Mouse (Mus musculus): ENCODE measurements around the gene Foxs1. TPM values are rescaled to one million over a fixed set of nuclear protein-coding genes. Genes with fewer than 3 reads are reported as not detected.
A peak's percentile ranks its signal among the peaks of the same experiment; 100 is the strongest.

Foxs1 gene
- polyA plus RNA-seq, 1 experiment from 2014 or later, result 2.1 TPM

DNA sequence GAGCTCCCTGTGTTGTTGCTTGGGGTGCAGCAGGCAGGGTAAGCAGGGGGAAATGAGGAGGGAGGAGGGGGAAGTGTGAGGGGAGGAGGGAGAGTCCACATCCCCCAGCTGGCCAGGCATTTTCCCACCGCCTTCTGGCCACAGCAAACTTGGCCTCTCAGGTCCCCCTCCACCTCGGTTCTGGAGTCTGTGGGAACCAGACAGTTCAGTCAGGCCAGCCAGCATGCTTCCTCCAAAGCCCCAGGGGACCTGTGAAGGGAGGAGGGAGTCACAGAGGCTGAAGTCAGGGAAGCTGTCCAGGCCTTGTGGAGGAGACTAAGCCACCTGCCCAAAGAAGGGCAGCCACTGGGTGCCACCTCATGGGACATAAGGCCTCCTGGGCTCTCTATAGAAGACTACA is 2.7 kb downstream of the Foxs1 start:
- Histone ChIP-seq H3K9me3 (ENCODE audit: control insufficient read depth) (no peaks in the 10 kb centered on the region), H3K27ac (ENCODE audit: low read depth, low read length) (peak overlapping the region; percentile 4; the same call in 1 of the 2 replicates), H3K27me3 (replicated peaks; ENCODE audit: control insufficient read depth, insufficient read depth, low read length) (no peaks in the 10 kb centered on the region), H3K4me3 (ENCODE audit: low read depth, low read length) (no peak overlapping the region), H3K4me1 (replicated peaks; ENCODE audit: control insufficient read depth, insufficient read depth, low read length) (no peaks in the 10 kb centered on the region), H3K4me2 (replicated peaks; ENCODE audit: low read depth) (no peak overlapping the region), H3K36me3 (ENCODE audit: control insufficient read depth, insufficient read depth) (no peaks in the 10 kb centered on the region), H3K9ac (ENCODE audit: low read depth, low read length) (no peak overlapping the region)
- no peak for TF ChIP-seq CTCF (IDR thresholded peaks at IDR 0.05; ENCODE audit: low read depth)
- WGBS, result 47% methylated on average over 2 of the region's 2 CpGs
- no peak for ATAC-seq

DNA sequence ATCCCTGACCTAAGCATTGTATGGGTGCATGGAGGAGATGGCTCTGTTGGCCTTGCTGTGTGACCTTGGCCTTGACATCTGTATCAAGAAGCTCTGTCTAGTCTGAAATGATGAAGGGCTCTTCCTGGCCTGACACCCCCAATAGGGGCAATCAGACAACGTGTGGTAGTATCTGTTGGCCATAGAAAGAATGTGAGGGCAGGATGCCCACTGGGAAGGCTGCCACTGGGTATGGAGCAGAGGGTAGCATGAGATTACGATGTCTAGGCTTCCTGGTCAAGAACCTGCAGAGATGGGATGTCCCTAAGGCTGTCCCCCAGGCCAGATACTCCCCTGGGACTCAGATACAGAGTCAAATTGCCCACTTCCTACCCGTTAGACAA is 4.0 kb downstream of the Foxs1 start:
- Histone ChIP-seq H3K9ac (ENCODE audit: low read depth, low read length) (no peak overlapping the region), H3K36me3 (ENCODE audit: control insufficient read depth, insufficient read depth) (no peaks in the 10 kb centered on the region), H3K27me3 (replicated peaks; ENCODE audit: control insufficient read depth, insufficient read depth, low read length) (no peaks in the 10 kb centered on the region), H3K4me2 (replicated peaks; ENCODE audit: low read depth) (no peak overlapping the region), H3K27ac (ENCODE audit: low read depth, low read length) (no peak overlapping the region; the same call in 1 of the 2 replicates), H3K4me3 (ENCODE audit: low read depth, low read length) (no peak overlapping the region), H3K9me3 (ENCODE audit: control insufficient read depth) (no peaks in the 10 kb centered on the region), H3K4me1 (replicated peaks; ENCODE audit: control insufficient read depth, insufficient read depth, low read length) (no peaks in the 10 kb centered on the region)
- WGBS, result 68% methylated on average over 3 of the region's 3 CpGs
- no peak for ATAC-seq
- TF ChIP-seq CTCF (IDR thresholded peaks at IDR 0.05; ENCODE audit: low read depth), result no peak

DNA sequence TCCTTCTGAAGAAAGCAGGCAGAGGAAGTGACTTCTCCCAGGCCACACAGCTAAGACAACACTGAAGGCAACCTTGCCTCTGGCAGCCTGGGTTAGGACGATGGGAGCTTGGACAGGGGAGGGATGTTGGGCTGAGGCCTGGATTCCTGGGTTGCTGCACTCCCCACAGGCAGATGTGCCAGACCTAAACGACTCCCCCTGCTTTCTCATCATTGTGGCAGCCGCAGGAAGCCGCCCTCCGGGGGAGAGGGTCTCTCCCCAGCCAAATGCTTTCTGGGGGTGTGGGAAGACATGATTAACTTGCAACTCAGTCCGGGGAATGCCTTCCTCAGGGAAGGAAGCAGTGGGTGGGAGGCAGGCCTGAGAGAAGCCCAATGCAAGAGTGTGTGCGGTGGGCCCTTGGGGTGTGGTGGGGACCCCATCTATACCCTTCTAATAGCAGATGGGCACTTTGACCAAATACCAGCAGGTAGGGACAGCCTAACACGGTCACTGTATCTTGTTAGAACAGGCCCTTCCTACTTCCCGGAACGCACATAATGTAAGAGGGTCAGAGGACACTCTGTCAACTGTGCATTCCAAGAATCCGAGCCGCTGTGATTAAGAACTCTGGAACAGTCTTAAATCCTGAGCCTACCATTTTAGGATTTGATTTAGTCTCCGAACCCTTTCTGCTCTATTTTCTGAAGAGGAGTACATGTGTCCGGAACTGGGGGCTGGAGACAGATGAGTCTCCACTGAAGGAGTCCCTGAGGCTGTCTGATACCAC is 4.6 kb downstream of the Foxs1 start:
- H3K27me3 ChIP-seq (replicated peaks; ENCODE audit: control insufficient read depth, insufficient read depth, low read length), result no peaks in the 10 kb centered on the region
- H3K4me1 ChIP-seq (replicated peaks; ENCODE audit: control insufficient read depth, insufficient read depth, low read length), result no peaks in the 10 kb centered on the region
- TF ChIP-seq CTCF (IDR thresholded peaks at IDR 0.05; ENCODE audit: low read depth), result no peak
- WGBS, result 56% methylated on average over 14 of the region's 14 CpGs
- no peak overlapping the region for H3K4me3 ChIP-seq (ENCODE audit: low read depth, low read length)
- no peak for ATAC-seq
- H3K4me2 ChIP-seq (replicated peaks; ENCODE audit: low read depth), result no peak overlapping the region
- no peak overlapping the region for H3K9ac ChIP-seq (ENCODE audit: low read depth, low read length)
- no peaks in the 10 kb centered on the region for H3K9me3 ChIP-seq (ENCODE audit: control insufficient read depth)
- H3K36me3 ChIP-seq (ENCODE audit: control insufficient read depth, insufficient read depth), result no peaks in the 10 kb centered on the region
- H3K27ac ChIP-seq (ENCODE audit: low read depth, low read length), result no peak overlapping the region

DNA sequence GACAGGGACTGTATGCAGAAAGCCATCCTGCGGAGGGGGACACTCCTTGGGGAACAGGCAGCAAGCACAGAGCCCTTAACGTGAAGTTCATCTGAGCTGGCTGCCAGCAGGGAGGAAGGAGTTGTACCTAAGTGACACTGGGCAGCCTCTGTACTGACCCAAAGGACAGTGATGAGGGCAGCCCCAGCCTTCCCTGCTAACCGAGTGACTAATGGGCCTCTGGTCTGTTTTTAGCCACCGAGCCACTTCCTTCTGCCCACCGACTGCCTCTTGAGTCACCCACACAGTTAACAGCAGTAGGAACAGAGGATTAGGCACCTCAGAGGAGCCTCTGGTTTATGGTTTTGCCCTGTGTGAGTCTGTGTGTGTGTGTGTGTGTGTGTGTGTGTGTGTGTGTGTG is 5.6 kb downstream of the Foxs1 start:
- H3K27ac ChIP-seq (ENCODE audit: low read depth, low read length), result no peak overlapping the region
- no peaks in the 10 kb centered on the region for H3K36me3 ChIP-seq (ENCODE audit: control insufficient read depth, insufficient read depth)
- TF ChIP-seq CTCF (IDR thresholded peaks at IDR 0.05; ENCODE audit: low read depth), result no peak
- no peak overlapping the region for H3K4me2 ChIP-seq (replicated peaks; ENCODE audit: low read depth)
- no peaks in the 10 kb centered on the region for H3K4me1 ChIP-seq (replicated peaks; ENCODE audit: control insufficient read depth, insufficient read depth, low read length)
- H3K9ac ChIP-seq (ENCODE audit: low read depth, low read length), result no peak overlapping the region
- no peak for ATAC-seq
- WGBS, result 55% methylated on average over 5 of the region's 5 CpGs
- H3K4me3 ChIP-seq (ENCODE audit: low read depth, low read length), result no peak overlapping the region
- H3K9me3 ChIP-seq (ENCODE audit: control insufficient read depth), result no peaks in the 10 kb centered on the region
- no peaks in the 10 kb centered on the region for H3K27me3 ChIP-seq (replicated peaks; ENCODE audit: control insufficient read depth, insufficient read depth, low read length)

DNA sequence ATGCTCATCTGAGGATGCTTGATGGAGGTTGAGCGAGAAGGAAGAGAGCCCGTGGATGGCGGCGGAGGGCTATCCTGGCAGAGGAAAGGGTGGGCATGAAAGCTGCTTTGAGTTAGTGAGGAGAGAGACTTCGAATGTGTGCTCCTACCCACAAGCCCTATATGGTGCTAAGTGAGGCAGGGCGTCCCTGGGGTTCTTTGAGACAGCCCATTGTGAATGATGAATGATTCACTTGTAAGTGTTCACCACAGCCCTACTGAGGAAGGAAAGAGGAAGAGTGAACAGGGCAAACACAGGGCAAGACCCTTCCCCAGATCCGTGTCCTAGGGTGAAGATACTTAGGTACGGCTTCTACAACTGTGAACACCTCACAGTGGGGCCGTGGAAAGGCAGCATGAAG is 6.1 kb downstream of the Foxs1 start:
- Histone ChIP-seq H3K9me3 (ENCODE audit: control insufficient read depth) (no peaks in the 10 kb centered on the region), H3K9ac (ENCODE audit: low read depth, low read length) (no peak overlapping the region), H3K36me3 (ENCODE audit: control insufficient read depth, insufficient read depth) (no peaks in the 10 kb centered on the region), H3K4me2 (replicated peaks; ENCODE audit: low read depth) (no peak overlapping the region), H3K4me3 (ENCODE audit: low read depth, low read length) (no peak overlapping the region), H3K27me3 (replicated peaks; ENCODE audit: control insufficient read depth, insufficient read depth, low read length) (no peaks in the 10 kb centered on the region), H3K4me1 (replicated peaks; ENCODE audit: control insufficient read depth, insufficient read depth, low read length) (no peaks in the 10 kb centered on the region), H3K27ac (ENCODE audit: low read depth, low read length) (no peak overlapping the region)
- no peak for TF ChIP-seq CTCF (IDR thresholded peaks at IDR 0.05; ENCODE audit: low read depth)
- WGBS, result 77% methylated on average over 9 of the region's 9 CpGs
- ATAC-seq, result no peak

DNA sequence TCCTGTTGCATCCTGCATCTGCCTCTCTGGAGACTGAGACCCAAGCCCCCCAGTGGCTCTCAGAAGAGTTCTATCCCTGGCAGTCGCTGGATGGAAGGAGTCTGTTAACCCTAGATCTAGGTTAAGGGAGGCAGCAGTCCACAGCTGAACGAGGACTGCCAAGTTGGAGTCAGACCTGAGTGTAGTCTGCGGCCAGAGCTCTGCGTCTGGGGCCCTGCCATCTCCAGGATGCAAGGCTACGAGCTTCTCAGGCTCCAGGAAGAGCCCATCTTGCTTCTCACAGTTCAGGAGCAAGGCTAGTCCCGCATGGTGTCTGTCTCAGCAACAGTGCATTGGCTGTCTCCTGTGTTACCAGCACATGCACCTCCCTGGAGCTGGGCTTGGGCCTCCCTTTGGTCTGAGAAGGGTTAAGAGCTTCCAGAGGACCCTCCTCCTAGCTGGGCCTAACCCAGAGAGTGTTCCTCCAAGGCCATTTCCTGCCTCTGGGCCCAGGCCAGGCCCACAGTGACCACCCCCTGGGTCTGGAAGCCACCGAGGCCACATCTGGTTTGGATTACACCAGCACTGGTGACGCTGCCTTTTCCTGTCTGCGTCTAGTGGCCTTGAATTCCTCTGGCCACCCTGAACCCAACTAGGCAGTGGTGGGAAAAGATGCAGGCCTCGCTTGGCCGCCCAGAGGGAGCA is 7.7 kb downstream of the Foxs1 start:
- no peaks in the 10 kb centered on the region for H3K36me3 ChIP-seq (ENCODE audit: control insufficient read depth, insufficient read depth)
- 0 out of 2 replicates have a peak overlapping the region, but pooled peaks have one; percentile 8 for H3K9ac ChIP-seq (ENCODE audit: low read depth, low read length)
- WGBS, result 60% methylated on average over 11 of the region's 11 CpGs
- no peaks in the 10 kb centered on the region for H3K27me3 ChIP-seq (replicated peaks; ENCODE audit: control insufficient read depth, insufficient read depth, low read length)
- no peaks in the 10 kb centered on the region for H3K4me1 ChIP-seq (replicated peaks; ENCODE audit: control insufficient read depth, insufficient read depth, low read length)
- no peak overlapping the region for H3K4me2 ChIP-seq (replicated peaks; ENCODE audit: low read depth)
- H3K4me3 ChIP-seq (ENCODE audit: low read depth, low read length), result no peak overlapping the region
- H3K9me3 ChIP-seq (ENCODE audit: control insufficient read depth), result no peaks in the 10 kb centered on the region
- TF ChIP-seq CTCF (IDR thresholded peaks at IDR 0.05; ENCODE audit: low read depth), result no peak
- no peak overlapping the region for H3K27ac ChIP-seq (ENCODE audit: low read depth, low read length)
- ATAC-seq, result no peak
